Mouse (Mus musculus) CH12.LX (cell line): Measurements from ENCODE around the gene Nup210. TPM values are rescaled to one million over a fixed set of nuclear protein-coding genes. Genes with fewer than 3 reads are reported as not detected.

Experiments
- DNase-seq: peaks from one replicate; pipeline ENCODE4 v3.0.0-alpha.2; 2013; ENCODE audit errors: extremely low read depth
- H3K27ac ChIP-seq: 2 replicates; pipeline ENCODE4 v1.5.1; 2012; ENCODE audit warnings: low read depth, mild to moderate bottlenecking, control low read depth, moderate library complexity; ENCODE audit not compliant: insufficient read depth
- H3K27me3 ChIP-seq: replicated peaks from 2 replicates; pipeline ENCODE3; 2012; ENCODE audit warnings: inconsistent platforms
- H3K36me3 ChIP-seq, 2 experiments: replicated peaks in 1 of 2; 2 replicates each; pipeline versions ENCODE3 to v1.6.1; 2012; ENCODE audit warnings: inconsistent platforms in 1 of 2, low read length in 1 of 2, mild to moderate bottlenecking in 1 of 2, mixed read lengths in 1 of 2, moderate library complexity in 1 of 2; ENCODE audit not compliant: control insufficient read depth in 1 of 2, insufficient read depth in 1 of 2
- H3K4me1 ChIP-seq, 2 experiments: 2 replicates each; pipeline ENCODE4 v1.6.1; 2012; ENCODE audit warnings: inconsistent platforms in 1 of 2, moderate library complexity in 1 of 2; ENCODE audit not compliant: insufficient read depth in 2 of 2, control insufficient read depth in 1 of 2
- H3K4me2 ChIP-seq: 2 replicates; pipeline ENCODE4 v1.6.1; 2012; ENCODE audit warnings: low read depth, mild to moderate bottlenecking, control low read depth; ENCODE audit not compliant: poor library complexity, insufficient read depth, severe bottlenecking
- H3K4me3 ChIP-seq, 3 experiments: fragments of 150-350 bp in 1 of 3; sonication (generic) in 1 of 3; replicated peaks in 1 of 3; 2 replicates each; pipeline versions ENCODE3 to v1.5.1; 2011 to 2012; ENCODE audit warnings: low read depth in 2 of 3, low read length in 2 of 3, mild to moderate bottlenecking in 2 of 3, moderate library complexity in 2 of 3, control low read depth in 1 of 3, improper control_type of control experiment in 1 of 3, inconsistent platforms in 1 of 3, mixed read lengths in 1 of 3; ENCODE audit not compliant: poor library complexity in 1 of 3
- H3K79me2 ChIP-seq: replicated peaks from 2 replicates; pipeline ENCODE4 v1.6.1; 2012; ENCODE audit warnings: mild to moderate bottlenecking, moderate library complexity; ENCODE audit not compliant: control insufficient read depth, poor library complexity, insufficient read depth, severe bottlenecking; ENCODE audit errors: extremely low read depth
- H3K9ac ChIP-seq: 2 replicates; pipeline ENCODE4 v1.6.1; 2012; ENCODE audit warnings: low read depth, mild to moderate bottlenecking, control low read depth, moderate library complexity; ENCODE audit not compliant: insufficient read depth
- H3K9me3 ChIP-seq: replicated peaks from 2 replicates; pipeline ENCODE3; 2012; ENCODE audit warnings: low read length, inconsistent platforms, mixed read lengths
- BHLHE40 ChIP-seq: IDR thresholded peaks from 2 replicates; pipeline ENCODE4 v1.6.1; 2011; ENCODE audit warnings: mild to moderate bottlenecking, low read depth, low read length, improper control_type of control experiment
- CHD2 ChIP-seq: IDR thresholded peaks from 2 replicates; pipeline ENCODE4 v1.6.1; 2011; ENCODE audit warnings: low read length, improper control_type of control experiment
- E2F4 ChIP-seq: IDR thresholded peaks from 2 replicates; pipeline ENCODE4 v1.6.1; 2011; ENCODE audit warnings: low read depth, low read length, improper control_type of control experiment; ENCODE audit not compliant: insufficient replicate concordance
- ETS1 ChIP-seq: conservative IDR thresholded peaks from 2 replicates; pipeline ENCODE4 v1.6.1; 2012; ENCODE audit warnings: low read depth, mild to moderate bottlenecking, inconsistent platforms, low read length, improper control_type of control experiment, moderate library complexity
- MEF2A ChIP-seq: IDR thresholded peaks from 2 replicates; pipeline ENCODE4 v1.6.1; 2014; ENCODE audit warnings: low read depth, mild to moderate bottlenecking, inconsistent platforms, low read length, improper control_type of control experiment, borderline replicate concordance
- MXI1 ChIP-seq: IDR thresholded peaks from 2 replicates; pipeline ENCODE4 v1.6.1; 2011; ENCODE audit warnings: mild to moderate bottlenecking, low read depth, low read length, improper control_type of control experiment
- NELFE ChIP-seq: IDR thresholded peaks from 2 replicates; pipeline ENCODE4 v1.6.1; 2011; ENCODE audit warnings: low read depth, low read length, improper control_type of control experiment
- NRF1 ChIP-seq: IDR thresholded peaks from 2 replicates; pipeline ENCODE4 v1.6.1; 2014; ENCODE audit warnings: low read depth, mild to moderate bottlenecking, inconsistent platforms, low read length, improper control_type of control experiment, moderate library complexity
- PAX5 ChIP-seq: IDR thresholded peaks from 2 replicates; pipeline ENCODE4 v1.6.1; 2012; ENCODE audit warnings: low read length, inconsistent platforms, mixed read lengths
- POLR2AphosphoS2 ChIP-seq: IDR thresholded peaks from 2 replicates; pipeline ENCODE4 v1.6.1; 2011; ENCODE audit warnings: low read depth, low read length, improper control_type of control experiment
- RAD21 ChIP-seq: IDR thresholded peaks from 2 replicates; pipeline ENCODE4 v1.6.1; 2011; ENCODE audit warnings: low read depth, mild to moderate bottlenecking, low read length, improper control_type of control experiment, moderate library complexity
- SIN3A ChIP-seq: IDR thresholded peaks from 2 replicates; pipeline ENCODE4 v1.6.1; 2012; ENCODE audit warnings: low read length, improper control_type of control experiment, inconsistent platforms
- SMC3 ChIP-seq: IDR thresholded peaks from 2 replicates; pipeline ENCODE4 v1.6.1; 2011; ENCODE audit warnings: low read depth, low read length, improper control_type of control experiment
- TCF12 ChIP-seq: IDR thresholded peaks from 2 replicates; pipeline ENCODE4 v1.6.1; 2014; ENCODE audit warnings: low read depth, mild to moderate bottlenecking, inconsistent platforms, low read length, improper control_type of control experiment
- UBTF ChIP-seq: IDR thresholded peaks from 2 replicates; pipeline ENCODE4 v1.6.1; 2012; ENCODE audit warnings: low read depth, mild to moderate bottlenecking, inconsistent platforms, low read length, improper control_type of control experiment, moderate library complexity
- USF2 ChIP-seq: conservative IDR thresholded peaks from 2 replicates; pipeline ENCODE4 v1.6.1; 2011; ENCODE audit warnings: low read depth, low read length, improper control_type of control experiment
- ZC3H11A ChIP-seq: IDR thresholded peaks from 2 replicates; pipeline ENCODE4 v1.6.1; 2012; ENCODE audit warnings: low read depth, mild to moderate bottlenecking, inconsistent platforms, low read length, improper control_type of control experiment
- ZKSCAN1 ChIP-seq: IDR thresholded peaks from 2 replicates; pipeline ENCODE4 v1.6.1; 2012; ENCODE audit warnings: low read depth, inconsistent platforms, low read length, improper control_type of control experiment, borderline replicate concordance
- ZNF384 ChIP-seq: IDR thresholded peaks from 2 replicates; pipeline ENCODE4 v1.6.1; 2012; ENCODE audit warnings: low read depth, low read length, improper control_type of control experiment, inconsistent platforms
- dilution Hi-C: fragments of 300-500 bp; cut with MboI; formaldehyde crosslinking; loops from 2 replicates; pipeline ENCODE4 v1.14.3; 2020; ENCODE audit warnings: low sequenced_read_pairs; ENCODE audit not compliant: extremely low pct_unique_long_range_greater_than_20kb, extremely low pct_ligation_motif_present
- in situ Hi-C: fragments of 300-500 bp; cut with MboI; formaldehyde crosslinking; loops from 3 replicates; pipeline ENCODE4 v1.14.3; 2019; ENCODE audit warnings: low sequenced_read_pairs, low pct_ligation_motif_present, low pct_unique_long_range_greater_than_20kb, mixed read lengths
- polyA plus RNA-seq: library from polyadenylated mRNA; unstranded; fragments of >175 nt; gene quantifications from 2 replicates; pipeline ENCODE4 v1.2.1, GENCODE M21; 2012; ENCODE audit warnings: low read depth; ENCODE audit not compliant: insufficient read length
- total RNA-seq, 2 experiments: library from RNA; depleted of rRNA; stranded (reverse); fragments of 300-350 nt in 1 of 2; fragments of >200 nt in 1 of 2; gene quantifications; 2 replicates each; pipeline ENCODE4 v1.2.3; 2012 to 2014

The Nup210 gene
- total and polyA plus RNA-seq, 3 experiments: 41.9 to 103 (median 73.1) TPM

GRCm38 (mm10) chr6:91159047-91159446 is 42.4 kb upstream of the Nup210 start:
- H3K4me1 ChIP-seq: peaks cover 0 to 11% of the 10 kb centered on the region in 2 experiments; a peak in 3 of 4 replicates
- DNase-seq: no peak
- no peak overlapping the region for H3K9ac ChIP-seq

GRCm38 (mm10) chr6:91157237-91157570 is 40.6 kb upstream of the Nup210 start:
- in situ Hi-C loops: loop anchor here (25.0 kb wide), 1 partner anchor 255 kb away; the partner anchor contains the start of gene Wnt7a
- H3K9ac ChIP-seq: peak overlapping the region; percentile 42
- no peaks in the 10 kb centered on the region for H3K9me3 ChIP-seq
- H3K79me2 ChIP-seq: no peaks in the 10 kb centered on the region
- H3K36me3 ChIP-seq: no peaks in the 10 kb centered on the region
- DNase-seq: no peak
- peak overlapping the region; percentile 46 for H3K4me2 ChIP-seq
- no peak overlapping the region for H3K27ac ChIP-seq
- no peak for TF ChIP-seq SIN3A
- no peak for TF ChIP-seq RAD21
- TF ChIP-seq NRF1: no peak
- TF ChIP-seq MXI1: no peak
- TF ChIP-seq POLR2AphosphoS2: no peak
- peaks cover 84% of the 10 kb centered on the region for H3K27me3 ChIP-seq
- H3K4me3 ChIP-seq: peak overlapping the region; percentile 45 to 70 (median 46)
- peaks cover 6 to 11% of the 10 kb centered on the region in 2 experiments for H3K4me1 ChIP-seq
- dilution Hi-C loops: no loop called here

More at GRCm38 (mm10) chr6:91159047-91159446, 42.4 kb upstream of the Nup210 start:
- in situ Hi-C loops (loop anchor here (25.0 kb wide), 1 partner anchor 253 kb away; the partner anchor contains the start of gene Wnt7a), dilution Hi-C loops (no loop called here)
- Histone ChIP-seq H3K27me3 (peaks cover 77% of the 10 kb centered on the region), H3K4me3 (no peak overlapping the region), H3K36me3 (no peaks in the 10 kb centered on the region), H3K4me2 (no peak overlapping the region), H3K27ac (no peak overlapping the region), H3K9me3 (no peaks in the 10 kb centered on the region), H3K79me2 (no peaks in the 10 kb centered on the region)
- TF ChIP-seq ZNF384 (no peak), POLR2AphosphoS2 (no peak), PAX5 (no peak), ETS1 (no peak), MXI1 (no peak), ZC3H11A (no peak), CHD2 (no peak), UBTF (no peak), USF2 (no peak), ZKSCAN1 (no peak), NELFE (no peak), MEF2A (no peak), RAD21 (no peak), BHLHE40 (no peak), TCF12 (no peak), E2F4 (no peak), SMC3 (no peak)
